Mouse (Mus musculus) CH12.LX (cell line): ENCODE measurements around the gene Unc93b1. TPM values are rescaled to one million over a fixed set of nuclear protein-coding genes. Genes with fewer than 3 reads are reported as not detected.

Source experiments
- DNase-seq: peaks from one replicate; pipeline ENCODE4 v3.0.0-alpha.2; 2013; ENCODE audit errors: extremely low read depth
- H3K27ac ChIP-seq: 2 replicates; pipeline ENCODE4 v1.5.1; 2012; ENCODE audit warnings: low read depth, mild to moderate bottlenecking, control low read depth, moderate library complexity; ENCODE audit not compliant: insufficient read depth
- H3K27me3 ChIP-seq: replicated peaks from 2 replicates; pipeline ENCODE3; 2012; ENCODE audit warnings: inconsistent platforms
- H3K36me3 ChIP-seq, 2 experiments: replicated peaks in 1 of 2; 2 replicates each; pipeline versions ENCODE3 to v1.6.1; 2012; ENCODE audit warnings: inconsistent platforms in 1 of 2, low read length in 1 of 2, mild to moderate bottlenecking in 1 of 2, mixed read lengths in 1 of 2, moderate library complexity in 1 of 2; ENCODE audit not compliant: control insufficient read depth in 1 of 2, insufficient read depth in 1 of 2
- H3K4me1 ChIP-seq, 2 experiments: 2 replicates each; pipeline ENCODE4 v1.6.1; 2012; ENCODE audit warnings: inconsistent platforms in 1 of 2, moderate library complexity in 1 of 2; ENCODE audit not compliant: insufficient read depth in 2 of 2, control insufficient read depth in 1 of 2
- H3K4me2 ChIP-seq: 2 replicates; pipeline ENCODE4 v1.6.1; 2012; ENCODE audit warnings: low read depth, mild to moderate bottlenecking, control low read depth; ENCODE audit not compliant: poor library complexity, insufficient read depth, severe bottlenecking
- H3K4me3 ChIP-seq, 3 experiments: fragments of 150-350 bp in 1 of 3; sonication (generic) in 1 of 3; replicated peaks in 1 of 3; 2 replicates each; pipeline versions ENCODE3 to v1.5.1; 2011 to 2012; ENCODE audit warnings: low read depth in 2 of 3, low read length in 2 of 3, mild to moderate bottlenecking in 2 of 3, moderate library complexity in 2 of 3, control low read depth in 1 of 3, improper control_type of control experiment in 1 of 3, inconsistent platforms in 1 of 3, mixed read lengths in 1 of 3; ENCODE audit not compliant: poor library complexity in 1 of 3
- H3K79me2 ChIP-seq: replicated peaks from 2 replicates; pipeline ENCODE4 v1.6.1; 2012; ENCODE audit warnings: mild to moderate bottlenecking, moderate library complexity; ENCODE audit not compliant: control insufficient read depth, poor library complexity, insufficient read depth, severe bottlenecking; ENCODE audit errors: extremely low read depth
- H3K9ac ChIP-seq: 2 replicates; pipeline ENCODE4 v1.6.1; 2012; ENCODE audit warnings: low read depth, mild to moderate bottlenecking, control low read depth, moderate library complexity; ENCODE audit not compliant: insufficient read depth
- H3K9me3 ChIP-seq: replicated peaks from 2 replicates; pipeline ENCODE3; 2012; ENCODE audit warnings: low read length, inconsistent platforms, mixed read lengths
- CHD1 ChIP-seq: IDR thresholded peaks from 2 replicates; pipeline ENCODE4 v1.6.1; 2012; ENCODE audit warnings: low read depth, low read length, improper control_type of control experiment, inconsistent platforms
- CTCF ChIP-seq, 2 experiments: IDR thresholded peaks in 1 of 2; conservative IDR thresholded peaks in 1 of 2; 2 replicates each; pipeline ENCODE4 v1.5.1; 2011 to 2012; ENCODE audit warnings: low read depth in 2 of 2, low read length in 2 of 2, improper control_type of control experiment in 1 of 2, inconsistent platforms in 1 of 2, mild to moderate bottlenecking in 1 of 2, moderate library complexity in 1 of 2
- E2F4 ChIP-seq: IDR thresholded peaks from 2 replicates; pipeline ENCODE4 v1.6.1; 2011; ENCODE audit warnings: low read depth, low read length, improper control_type of control experiment; ENCODE audit not compliant: insufficient replicate concordance
- ETS1 ChIP-seq: conservative IDR thresholded peaks from 2 replicates; pipeline ENCODE4 v1.6.1; 2012; ENCODE audit warnings: low read depth, mild to moderate bottlenecking, inconsistent platforms, low read length, improper control_type of control experiment, moderate library complexity
- JUN ChIP-seq: IDR thresholded peaks from 2 replicates; pipeline ENCODE4 v1.6.1; 2011; ENCODE audit warnings: low read depth, mild to moderate bottlenecking, low read length, improper control_type of control experiment, moderate library complexity; ENCODE audit not compliant: insufficient read depth
- JUND ChIP-seq: conservative IDR thresholded peaks from 2 replicates; pipeline ENCODE4 v1.6.1; 2011; ENCODE audit warnings: low read depth, low read length, improper control_type of control experiment
- KAT2A ChIP-seq: IDR thresholded peaks from 2 replicates; pipeline ENCODE4 v1.6.1; 2012; ENCODE audit warnings: low read length, improper control_type of control experiment, inconsistent platforms; ENCODE audit not compliant: insufficient replicate concordance
- MAZ ChIP-seq: IDR thresholded peaks from 2 replicates; pipeline ENCODE4 v1.6.1; 2012; ENCODE audit warnings: low read depth, mild to moderate bottlenecking, inconsistent platforms, low read length, improper control_type of control experiment, moderate library complexity
- POLR2A ChIP-seq: IDR thresholded peaks from 2 replicates; pipeline ENCODE4 v1.6.1; 2011; ENCODE audit warnings: low read depth, mild to moderate bottlenecking, improper control_type of control experiment, low read length
- POLR2AphosphoS2 ChIP-seq: IDR thresholded peaks from 2 replicates; pipeline ENCODE4 v1.6.1; 2011; ENCODE audit warnings: low read depth, low read length, improper control_type of control experiment
- RAD21 ChIP-seq: IDR thresholded peaks from 2 replicates; pipeline ENCODE4 v1.6.1; 2011; ENCODE audit warnings: low read depth, mild to moderate bottlenecking, low read length, improper control_type of control experiment, moderate library complexity
- SIN3A ChIP-seq: IDR thresholded peaks from 2 replicates; pipeline ENCODE4 v1.6.1; 2012; ENCODE audit warnings: low read length, improper control_type of control experiment, inconsistent platforms
- SMC3 ChIP-seq: IDR thresholded peaks from 2 replicates; pipeline ENCODE4 v1.6.1; 2011; ENCODE audit warnings: low read depth, low read length, improper control_type of control experiment
- USF1 ChIP-seq: IDR thresholded peaks from 2 replicates; pipeline ENCODE4 v1.6.1; 2014; ENCODE audit warnings: low read depth, mild to moderate bottlenecking, inconsistent platforms, low read length, improper control_type of control experiment
- ZC3H11A ChIP-seq: IDR thresholded peaks from 2 replicates; pipeline ENCODE4 v1.6.1; 2012; ENCODE audit warnings: low read depth, mild to moderate bottlenecking, inconsistent platforms, low read length, improper control_type of control experiment
- ZNF384 ChIP-seq: IDR thresholded peaks from 2 replicates; pipeline ENCODE4 v1.6.1; 2012; ENCODE audit warnings: low read depth, low read length, improper control_type of control experiment, inconsistent platforms
- dilution Hi-C: fragments of 300-500 bp; cut with MboI; formaldehyde crosslinking; loops from 2 replicates; pipeline ENCODE4 v1.14.3; 2020; ENCODE audit warnings: low sequenced_read_pairs; ENCODE audit not compliant: extremely low pct_unique_long_range_greater_than_20kb, extremely low pct_ligation_motif_present
- in situ Hi-C: fragments of 300-500 bp; cut with MboI; formaldehyde crosslinking; loops from 3 replicates; pipeline ENCODE4 v1.14.3; 2019; ENCODE audit warnings: low sequenced_read_pairs, low pct_ligation_motif_present, low pct_unique_long_range_greater_than_20kb, mixed read lengths
- polyA plus RNA-seq: library from polyadenylated mRNA; unstranded; fragments of >175 nt; gene quantifications from 2 replicates; pipeline ENCODE4 v1.2.1, GENCODE M21; 2012; ENCODE audit warnings: low read depth; ENCODE audit not compliant: insufficient read length
- total RNA-seq, 2 experiments: library from RNA; depleted of rRNA; stranded (reverse); fragments of 300-350 nt in 1 of 2; fragments of >200 nt in 1 of 2; gene quantifications; 2 replicates each; pipeline ENCODE4 v1.2.3; 2012 to 2014

The Unc93b1 gene
- total and polyA plus RNA-seq, 3 experiments = 82.3 to 117 (median 84.7) TPM

- TF ChIP-seq JUN (no peak), E2F4 (no peak), ETS1 (no peak), RAD21 (peak; percentile 86), SIN3A (no peak), KAT2A (no peak), CTCF (conservative IDR thresholded peaks at IDR 0.05 in 1 of 2, IDR thresholded peaks at IDR 0.05 in 1 of 2; ENCODE audit: low read depth in 2 of 2, low read length in 2 of 2) (peak; percentile 87 to 88), POLR2A (0 out of 2 replicates have a peak, but pooled peaks have one; percentile 27), USF1 (no peak), SMC3 (peak; percentile 72), CHD1 (no peak)
- Histone ChIP-seq H3K9me3 (no peaks in the 10 kb centered on the region), H3K4me1 (peaks cover 20 to 56% of the 10 kb centered on the region in 2 experiments), H3K27ac (no peak overlapping the region), H3K9ac (no peak overlapping the region), H3K4me3 (no peak overlapping the region), H3K79me2 (no peaks in the 10 kb centered on the region), H3K4me2 (no peak overlapping the region), H3K27me3 (no peaks in the 10 kb centered on the region), H3K36me3 (peaks cover 50 to 82% of the 10 kb centered on the region in 2 experiments)
- in situ Hi-C loops (no loop called here), dilution Hi-C loops (no loop called here)
- DNase-seq = peak; percentile 67
Measured at GRCm38 (mm10) chr19:3946715-3947114, 11.7 kb downstream of the Unc93b1 start.

- H3K9ac ChIP-seq = no peak overlapping the region
- H3K4me1 ChIP-seq = peaks cover 13 to 47% of the 10 kb centered on the region in 2 experiments
- H3K9me3 ChIP-seq = no peaks in the 10 kb centered on the region
- H3K36me3 ChIP-seq = peaks cover 48 to 71% of the 10 kb centered on the region in 2 experiments
- no peaks in the 10 kb centered on the region for H3K27me3 ChIP-seq
- no peak overlapping the region for H3K27ac ChIP-seq
- dilution Hi-C loops (no loop called here), in situ Hi-C loops (no loop called here)
- no peak overlapping the region for H3K4me3 ChIP-seq
- H3K4me2 ChIP-seq = no peak overlapping the region
- no peaks in the 10 kb centered on the region for H3K79me2 ChIP-seq
- no peak for DNase-seq
- TF ChIP-seq MAZ = no peak
- TF ChIP-seq ZNF384 = no peak
- TF ChIP-seq POLR2AphosphoS2 = no peak
- TF ChIP-seq JUND = no peak
- TF ChIP-seq ZC3H11A = no peak
- no peak for TF ChIP-seq KAT2A
- TF ChIP-seq, all 38 proteins: peak for 0
Measured at GRCm38 (mm10) chr19:3947813-3948212, 12.8 kb downstream of the Unc93b1 start.
